Mouse (Mus musculus) kidney, postnatal 0 days (tissue): ENCODE data around the gene Ager. TPM values are rescaled to one million over a fixed set of nuclear protein-coding genes. Genes with fewer than 3 reads are reported as not detected.
A peak's percentile ranks its signal among the peaks of the same experiment; 100 is the strongest.

Experiments used
- ATAC-seq: fragments of 200-750 bp; cut with Nextera tagmentation; replicated peaks from 2 replicates; pipeline ENCODE4 v1.8.0; 2017; ENCODE audit warnings: low read depth, moderate number of reproducible peaks, moderate TSS enrichment, moderate library complexity; ENCODE audit not compliant: low FRiP score
- DNase-seq: peaks from one replicate; pipeline ENCODE4 v3.0.0-alpha.2; 2016; ENCODE audit warnings: low spot score
- H3K27ac ChIP-seq: fragments of 300-500 bp; sonication (generic); 2 replicates; pipeline ENCODE4 v1.5.1; 2014; ENCODE audit warnings: mild to moderate bottlenecking
- H3K27me3 ChIP-seq: fragments of 300-500 bp; sonication (generic); 2 replicates; pipeline ENCODE4 v1.6.1; 2014; ENCODE audit warnings: low read length, mixed read lengths; ENCODE audit not compliant: insufficient read depth
- H3K36me3 ChIP-seq: fragments of 300-500 bp; sonication (generic); 2 replicates; pipeline ENCODE4 v1.6.1; 2014; ENCODE audit warnings: low read length, mixed read lengths; ENCODE audit not compliant: insufficient read depth
- H3K4me1 ChIP-seq: fragments of 300-500 bp; sonication (generic); replicated peaks from 2 replicates; pipeline ENCODE4 v1.6.1; 2014; ENCODE audit warnings: antibody characterized with exemption, low read length, mixed read lengths; ENCODE audit not compliant: insufficient read depth
- H3K4me2 ChIP-seq: fragments of 300-500 bp; sonication (generic); 2 replicates; pipeline ENCODE4 v1.6.1; 2014; ENCODE audit warnings: mild to moderate bottlenecking, low read length, moderate library complexity, mixed read lengths
- H3K4me3 ChIP-seq: fragments of 300-500 bp; sonication (generic); replicated peaks from 2 replicates; pipeline ENCODE4 v1.5.1; 2014; ENCODE audit warnings: low read depth, low read length
- H3K9ac ChIP-seq: fragments of 300-500 bp; sonication (generic); 2 replicates; pipeline ENCODE4 v1.6.1; 2014; ENCODE audit warnings: low read depth, low read length
- H3K9me3 ChIP-seq: fragments of 300-500 bp; sonication (generic); replicated peaks from 2 replicates; pipeline ENCODE4 v1.6.1; 2016; ENCODE audit warnings: low read length, inconsistent platforms, mixed read lengths
- CTCF ChIP-seq: IDR thresholded peaks from 2 replicates; pipeline ENCODE4 v1.5.1; 2016; ENCODE audit warnings: antibody characterized with exemption, low read depth, mild to moderate bottlenecking, moderate library complexity
- WGBS: fragments of 180-500 bp; shearing (Covaris S2); extraction: QIAGEN DNeasy Blood & Tissue Kit; methylation state at CpG from one replicate; pipeline ENCODE4 v1.1.7; 2014; 5-methylcytosine and 5-hydroxymethylcytosine counted together
- polyA plus RNA-seq: library from polyadenylated mRNA; unstranded; fragments of >200 nt; fragmentation: Nextera tagmentation; extraction: Ambion mirVana; gene quantifications from 2 replicates; pipeline ENCODE4 v1.2.1, GENCODE M21; 2015

Gene Ager
- polyA plus RNA-seq, 1 experiment from 2014 or later, result 7.4 TPM

DNA sequence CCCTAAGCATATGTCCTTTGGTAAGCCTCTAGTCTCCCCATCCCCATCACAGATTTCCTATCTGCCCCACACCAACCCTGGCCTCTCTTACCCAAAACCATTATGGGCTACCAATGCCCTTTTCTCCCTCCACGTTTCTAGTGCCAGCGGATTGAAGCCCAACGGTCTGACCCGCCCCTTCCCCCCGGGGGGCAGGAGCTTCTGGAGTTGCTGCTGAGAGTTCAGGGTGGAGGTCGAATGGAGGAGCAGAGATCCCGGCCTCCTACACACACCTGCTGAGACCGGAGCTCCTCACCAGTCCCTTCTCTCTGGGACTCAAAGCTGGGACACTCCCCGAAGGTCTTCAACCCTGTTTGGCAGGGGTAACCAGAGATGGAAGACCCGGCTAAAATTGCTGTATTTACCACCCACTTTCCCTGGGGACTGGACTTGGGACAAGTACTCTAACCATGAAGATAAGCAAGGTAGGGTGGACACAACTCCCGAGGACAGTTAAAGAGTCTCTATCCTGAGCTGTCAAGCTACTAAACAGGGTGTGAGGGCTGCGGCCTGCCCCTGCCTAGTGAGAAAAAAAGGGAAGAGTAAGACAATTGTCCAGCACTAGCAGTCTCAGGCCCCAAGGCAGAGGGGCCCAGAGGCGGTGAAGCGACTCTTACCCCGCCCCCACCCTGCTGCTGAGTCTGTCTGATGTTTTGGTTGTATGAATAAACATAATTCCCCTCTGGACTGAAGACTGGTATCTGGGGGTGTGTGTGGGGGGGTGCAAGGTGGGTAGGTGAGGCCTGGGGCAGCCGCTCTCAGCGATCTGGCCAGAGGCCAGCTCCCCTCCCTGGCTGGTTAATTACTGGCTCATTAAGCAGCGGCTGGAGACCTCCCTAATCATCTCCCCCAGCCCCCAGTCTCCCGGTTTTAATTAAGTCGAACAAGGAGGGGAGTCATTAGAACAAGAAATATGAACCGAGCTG is 6.4 kb upstream of the Ager start, which contains the start of gene Pbx2:
TSS of gene Pbx2 (plus strand) at position 238 of the 965 bp plus-strand sequence.
- peak within 1 kb of the TSS; percentile 81 for H3K4me3 ChIP-seq
- peak; percentile 22 for ATAC-seq
- H3K27ac ChIP-seq, result peak within 1 kb of the TSS; percentile 99
- H3K4me1 ChIP-seq, result peaks cover 56% of the 10 kb centered on the region
- H3K36me3 ChIP-seq, result peaks cover 7% of the 10 kb centered on the region; the same call in 1 of the 2 replicates
- H3K9ac ChIP-seq, result peak within 1 kb of the TSS; percentile 96
- no peaks in the 10 kb centered on the region for H3K27me3 ChIP-seq
- H3K4me2 ChIP-seq, result peak within 1 kb of the TSS; percentile 98
- DNase-seq, result peak; percentile 81
- WGBS, result 4% methylated on average over 21 of the region's 21 CpGs
- H3K9me3 ChIP-seq, result no peaks in the 10 kb centered on the region
- no peak for TF ChIP-seq CTCF

DNA sequence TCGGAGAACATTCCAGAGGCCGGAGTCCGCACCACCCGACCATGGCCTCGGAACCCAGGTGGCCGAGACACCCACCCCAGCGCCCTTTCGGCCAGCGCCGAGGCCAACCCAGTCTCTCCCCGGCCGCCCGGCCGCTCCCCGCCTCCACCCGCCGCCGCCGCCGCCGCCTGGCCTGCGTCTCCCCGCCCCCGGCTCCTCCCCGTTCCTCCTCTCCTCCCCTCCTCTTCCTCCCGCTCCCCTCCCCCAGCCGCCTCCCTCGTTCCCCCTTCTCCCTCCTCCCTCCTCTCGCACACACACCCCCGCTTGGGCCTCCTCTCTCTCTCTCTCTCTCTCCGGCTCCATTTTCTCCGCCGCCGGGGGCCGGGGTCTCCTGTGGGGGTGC is 5.7 kb upstream of the Ager start:
- TF ChIP-seq CTCF, result no peak
- H3K9ac ChIP-seq, result peak overlapping the region; percentile 96
- peak overlapping the region; percentile 99 for H3K27ac ChIP-seq
- ATAC-seq (peak; percentile 64), DNase-seq (peak; percentile 98)
- peaks cover 7% of the 10 kb centered on the region; the same call in 1 of the 2 replicates for H3K36me3 ChIP-seq
- peak overlapping the region; percentile 98 for H3K4me2 ChIP-seq
- H3K9me3 ChIP-seq, result no peaks in the 10 kb centered on the region
- H3K4me1 ChIP-seq, result peaks cover 54% of the 10 kb centered on the region
- H3K4me3 ChIP-seq, result peak overlapping the region; percentile 81
- WGBS, result 1% methylated on average over 17 of the region's 35 CpGs
- H3K27me3 ChIP-seq, result no peaks in the 10 kb centered on the region

DNA sequence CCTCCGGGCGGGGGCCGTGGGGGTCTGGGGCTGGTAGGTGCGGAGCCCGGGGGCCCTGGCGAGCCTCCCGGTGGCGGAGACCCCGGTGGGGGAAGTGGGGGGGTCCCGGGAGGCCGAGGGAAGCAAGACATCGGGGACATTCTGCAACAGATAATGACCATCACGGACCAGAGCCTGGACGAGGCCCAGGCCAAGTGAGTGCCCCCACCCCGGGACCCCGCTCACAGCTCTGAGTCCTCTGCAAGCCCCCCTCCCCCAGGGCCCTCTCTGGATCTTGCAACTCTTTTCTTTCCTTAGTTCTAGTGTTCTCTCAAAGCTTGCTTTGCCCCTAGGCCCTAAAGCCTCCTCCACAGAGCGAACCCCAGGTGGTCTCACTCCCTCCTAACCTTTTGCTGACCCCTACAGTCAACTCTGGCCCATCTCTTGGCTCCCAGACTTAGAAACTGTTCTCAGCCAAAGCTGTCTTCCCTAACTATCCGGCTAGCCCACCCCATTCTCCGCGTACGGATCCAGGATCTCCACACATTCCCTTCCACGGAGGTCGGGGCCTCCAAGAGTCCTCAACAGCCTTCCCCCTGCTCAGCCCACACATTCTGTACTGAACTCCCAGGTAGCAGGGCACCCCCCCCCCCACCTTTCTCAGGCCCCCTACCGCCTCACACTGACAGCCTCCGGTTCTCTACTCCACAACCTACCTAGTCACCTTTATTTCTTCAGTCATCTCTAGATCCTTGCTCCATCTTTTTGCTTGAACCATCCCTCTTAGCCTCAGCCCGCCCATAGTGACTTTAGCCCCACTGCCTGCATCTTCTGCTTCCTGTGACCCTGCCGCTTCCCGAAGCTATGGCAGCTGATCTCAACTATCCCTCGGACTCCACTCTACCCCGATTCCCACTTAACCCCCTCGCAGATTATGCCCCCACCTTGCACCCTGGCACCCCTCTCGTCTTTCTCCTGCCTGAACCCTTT is 4.8 kb upstream of the Ager start:
- WGBS, result under 1% methylated on average over 31 of the region's 32 CpGs
- Histone ChIP-seq H3K27me3 (no peaks in the 10 kb centered on the region), H3K4me1 (peaks cover 59% of the 10 kb centered on the region)

DNA sequence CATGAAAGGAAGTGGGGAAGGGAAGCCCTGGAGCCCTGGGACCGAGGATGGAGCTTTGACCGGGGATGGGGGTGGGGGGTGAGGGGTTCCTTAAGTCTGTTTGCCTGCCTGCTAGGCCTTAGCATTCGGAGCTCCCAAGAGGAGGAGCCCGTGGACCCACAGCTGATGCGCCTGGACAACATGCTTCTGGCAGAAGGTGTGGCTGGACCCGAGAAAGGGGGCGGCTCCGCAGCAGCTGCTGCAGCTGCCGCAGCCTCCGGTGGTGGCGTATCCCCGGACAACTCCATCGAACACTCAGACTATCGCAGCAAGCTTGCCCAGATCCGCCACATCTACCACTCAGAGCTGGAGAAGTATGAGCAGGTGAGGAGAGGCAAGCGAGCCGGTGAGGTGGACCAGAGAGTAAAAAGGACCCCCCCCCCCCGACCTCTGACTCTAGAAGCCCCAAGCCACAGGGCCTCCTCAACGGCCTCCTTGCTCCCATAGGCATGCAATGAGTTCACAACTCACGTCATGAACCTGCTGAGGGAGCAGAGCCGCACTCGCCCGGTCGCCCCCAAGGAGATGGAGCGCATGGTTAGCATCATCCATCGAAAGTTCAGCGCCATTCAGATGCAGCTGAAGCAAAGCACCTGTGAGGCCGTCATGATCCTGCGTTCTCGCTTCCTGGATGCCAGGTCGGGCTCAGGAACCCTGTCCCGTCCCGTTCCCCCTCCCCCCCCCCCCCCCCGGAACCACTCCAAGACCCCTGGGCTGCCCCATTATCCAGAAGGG is 3.7 kb upstream of the Ager start:
- H3K9me3 ChIP-seq, result no peaks in the 10 kb centered on the region
- no peaks in the 10 kb centered on the region for H3K27me3 ChIP-seq
- ATAC-seq, result no peak
- peak overlapping the region; percentile 98 for H3K4me2 ChIP-seq
- H3K36me3 ChIP-seq, result peaks cover 7% of the 10 kb centered on the region; the same call in 1 of the 2 replicates
- 31% methylated on average over 34 of the region's 34 CpGs for WGBS
- peak; percentile 77 for DNase-seq
- no peak for TF ChIP-seq CTCF
- peak overlapping the region; percentile 96 for H3K9ac ChIP-seq
- H3K27ac ChIP-seq, result peak overlapping the region; percentile 99
- peaks cover 53% of the 10 kb centered on the region for H3K4me1 ChIP-seq
- H3K4me3 ChIP-seq, result peak overlapping the region; percentile 81

More for the DNA sequence above, 4.8 kb upstream of the Ager start:
- TF ChIP-seq CTCF, result no peak
- H3K36me3 ChIP-seq, result peaks cover 7% of the 10 kb centered on the region; the same call in 1 of the 2 replicates
- peak overlapping the region; percentile 98 for H3K4me2 ChIP-seq
- peak overlapping the region; percentile 81 for H3K4me3 ChIP-seq
- DNase-seq (peak; percentile 82), ATAC-seq (peak; percentile 9; the same call in 1 of the 2 replicates)
- H3K9ac ChIP-seq, result peak overlapping the region; percentile 96
- peak overlapping the region; percentile 99 for H3K27ac ChIP-seq
- H3K9me3 ChIP-seq, result no peaks in the 10 kb centered on the region

DNA sequence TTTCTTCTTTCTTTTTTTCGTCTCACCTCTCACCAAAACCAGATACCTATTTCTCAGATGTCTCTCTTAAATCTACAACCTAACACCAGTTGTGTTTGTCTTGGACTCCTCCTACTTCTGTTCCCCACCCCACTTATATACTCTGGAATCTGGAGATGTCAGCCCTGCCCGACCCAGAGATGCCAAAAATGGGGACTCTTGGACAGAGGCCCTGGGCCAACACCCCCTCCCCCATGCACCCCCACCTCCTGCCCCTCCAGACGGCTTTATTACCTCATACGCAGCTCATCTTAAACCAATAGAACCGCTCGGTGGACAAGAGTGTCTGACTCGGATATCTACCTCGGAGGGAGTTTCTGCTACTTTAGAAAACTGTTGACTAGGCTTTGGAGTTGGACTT is 1.6 kb upstream of the Ager start:
- ATAC-seq (no peak), DNase-seq (no peak)
- H3K9ac ChIP-seq, result no peak overlapping the region
- peaks cover 16% of the 10 kb centered on the region for H3K36me3 ChIP-seq
- no peak overlapping the region for H3K4me2 ChIP-seq
- no peaks in the 10 kb centered on the region for H3K9me3 ChIP-seq
- peaks cover 32% of the 10 kb centered on the region for H3K4me1 ChIP-seq
- TF ChIP-seq CTCF, result no peak
- no peaks in the 10 kb centered on the region for H3K27me3 ChIP-seq
- no peak overlapping the region; the same call in 1 of the 2 replicates for H3K27ac ChIP-seq
- 46% methylated on average over 8 of the region's 8 CpGs for WGBS
- no peak overlapping the region for H3K4me3 ChIP-seq
